Mouse (Mus musculus): ENCODE results near the gene Hspa2.

GRCm38 (mm10) chr12:76380151-76380550, 23.8 kb upstream of the Hspa2 start:
- no peak for TF ChIP-seq POLR2A (IDR thresholded peaks at IDR 0.05; ENCODE audit: control insufficient read depth, low read depth, low read length)
- no peak for TF ChIP-seq CTCF (IDR thresholded peaks at IDR 0.05; ENCODE audit: control insufficient read depth, insufficient read depth, insufficient replicate concordance, low read depth, low read length)

Measured in testis, adult 2 months (tissue).